ENCODE assay signal across 8 mouse cellular contexts in the genomic region with DNA sequence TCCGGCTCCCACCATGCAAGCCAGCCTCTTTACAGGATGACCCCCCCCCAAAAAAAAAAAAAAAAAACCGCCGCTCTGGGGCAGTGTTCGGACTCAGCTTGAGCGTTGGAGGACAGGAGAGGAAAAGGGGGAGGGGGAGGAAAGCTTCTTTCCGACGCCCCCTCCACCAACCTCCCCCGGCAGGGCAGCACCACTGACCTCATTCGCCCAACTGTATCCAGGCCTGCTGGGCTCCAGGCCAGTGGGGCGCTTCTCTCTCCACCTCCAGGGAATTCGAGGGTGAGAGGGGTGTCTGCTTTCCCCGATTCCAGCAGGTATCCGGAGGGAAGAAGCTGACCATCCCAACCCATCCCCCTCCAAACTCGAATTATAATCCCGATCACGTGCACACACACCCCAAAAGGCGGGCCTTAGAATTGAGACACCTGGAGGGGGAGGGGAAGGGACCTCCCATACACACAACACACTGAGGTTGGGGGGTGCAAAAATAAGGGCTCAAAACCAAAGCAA. TPM values are rescaled to one million over a fixed set of nuclear protein-coding genes. Genes with fewer than 3 reads are reported as not detected.
DNase-seq lines count a peak whose midpoint lies in the region; ATAC-seq and TF ChIP-seq lines count a peak whose summit lies in the region.

No protein-coding gene starts in this region.

- under 1% methylated on average over 16 of the region's 17 CpGs for WGBS in forebrain, embryonic 10.5 days
- WGBS in hindbrain, embryonic 16.5 days, result 0% methylated on average over 16 of the region's 17 CpGs
- WGBS in limb, embryonic 15.5 days, result under 1% methylated on average over 17 of the region's 17 CpGs
- under 1% methylated on average over 17 of the region's 17 CpGs for WGBS in midbrain, embryonic 14.5 days

- H3K4me3 ChIP-seq in forebrain, embryonic 10.5 days, result peak overlapping the region; percentile 86
- peak overlapping the region; percentile 79 for H3K4me3 ChIP-seq in hindbrain, embryonic 16.5 days (ENCODE audit: low read length)
- H3K4me3 ChIP-seq in limb, embryonic 15.5 days, result peak overlapping the region; percentile 74
- H3K4me3 ChIP-seq in midbrain, embryonic 14.5 days (replicated peaks; ENCODE audit: low read depth, low read length), result peak overlapping the region; percentile 71

- TF ChIP-seq CTCF in brain, embryonic 14.5 days (IDR thresholded peaks at IDR 0.05; ENCODE audit: borderline replicate concordance, extremely low read depth, insufficient read depth, insufficient read length), result no peak

- H3K9ac ChIP-seq in hindbrain, embryonic 16.5 days (ENCODE audit: low read depth, low read length), result peak overlapping the region; percentile 96
- peak overlapping the region; percentile 77 for H3K9ac ChIP-seq in limb, embryonic 15.5 days
- peak overlapping the region; percentile 86 for H3K9ac ChIP-seq in midbrain, embryonic 14.5 days (replicated peaks; ENCODE audit: low read length)

- peak; percentile 70 for ATAC-seq in hindbrain, embryonic 16.5 days
- peak; percentile 49 for ATAC-seq in limb, embryonic 15.5 days (ENCODE audit: insufficient number of reproducible peaks, low FRiP score, low TSS enrichment, low read depth)
- peak; percentile 77 for ATAC-seq in midbrain, embryonic 14.5 days (ENCODE audit: low FRiP score, low TSS enrichment)

- no peaks in the 10 kb centered on the region for H3K27me3 ChIP-seq in forebrain, embryonic 10.5 days (ENCODE audit: poor library complexity, severe bottlenecking)
- no peaks in the 10 kb centered on the region for H3K27me3 ChIP-seq in hindbrain, embryonic 16.5 days (replicated peaks; ENCODE audit: control insufficient read depth, insufficient read depth, low read length)
- H3K27me3 ChIP-seq in limb, embryonic 15.5 days, result no peaks in the 10 kb centered on the region
- no peaks in the 10 kb centered on the region for H3K27me3 ChIP-seq in midbrain, embryonic 14.5 days (ENCODE audit: control insufficient read depth, insufficient read depth, low read length)

- H3K36me3 ChIP-seq in forebrain, embryonic 10.5 days (replicated peaks), result peaks cover 34% of the 10 kb centered on the region
- H3K36me3 ChIP-seq in hindbrain, embryonic 16.5 days (ENCODE audit: control insufficient read depth, insufficient read depth, low read length), result no peaks in the 10 kb centered on the region
- peaks cover 11% of the 10 kb centered on the region for H3K36me3 ChIP-seq in limb, embryonic 15.5 days
- H3K36me3 ChIP-seq in midbrain, embryonic 14.5 days (ENCODE audit: control insufficient read depth, insufficient read depth, low read length), result no peaks in the 10 kb centered on the region

- H3K4me1 ChIP-seq in forebrain, embryonic 10.5 days, result peaks cover 31% of the 10 kb centered on the region
- H3K4me1 ChIP-seq in hindbrain, embryonic 16.5 days (ENCODE audit: control insufficient read depth, insufficient read depth, low read depth, low read length), result peaks cover 23% of the 10 kb centered on the region
- H3K4me1 ChIP-seq in limb, embryonic 15.5 days, result peaks cover 27% of the 10 kb centered on the region
- peaks cover 17% of the 10 kb centered on the region for H3K4me1 ChIP-seq in midbrain, embryonic 14.5 days (ENCODE audit: control insufficient read depth, insufficient read depth, low read length)

- DNase-seq in gastrocnemius, postnatal 10 days, result peak; percentile 53
- DNase-seq in gastrocnemius, postnatal 25 days, result no peak
- DNase-seq in brain, embryonic 14.5 days (ENCODE audit: low read depth), result peak; percentile 85
- peak; percentile 68 for DNase-seq in forebrain, embryonic 10.5 days (ENCODE audit: extremely low spot score, low spot score)
- DNase-seq in midbrain, embryonic 14.5 days, result peak; percentile 86
- DNase-seq in thymus, adult 18-20 months, result peak; percentile 33 to 69

- TF ChIP-seq POLR2A in brain, embryonic 14.5 days (IDR thresholded peaks at IDR 0.05; ENCODE audit: borderline replicate concordance, extremely low read depth, insufficient read depth, insufficient read length, poor library complexity, severe bottlenecking), result no peak

- peak overlapping the region; percentile 98 for H3K27ac ChIP-seq in forebrain, embryonic 10.5 days
- H3K27ac ChIP-seq in hindbrain, embryonic 16.5 days (ENCODE audit: low read depth, low read length), result peak overlapping the region; percentile 93
- peak overlapping the region; percentile 94 for H3K27ac ChIP-seq in limb, embryonic 15.5 days
- peak overlapping the region; percentile 94 for H3K27ac ChIP-seq in midbrain, embryonic 14.5 days (replicated peaks; ENCODE audit: low read depth, low read length)

- peaks cover 17% of the 10 kb centered on the region for H3K9me3 ChIP-seq in forebrain, embryonic 10.5 days
- no peaks in the 10 kb centered on the region for H3K9me3 ChIP-seq in hindbrain, embryonic 16.5 days (ENCODE audit: control insufficient read depth, low read length)
- H3K9me3 ChIP-seq in limb, embryonic 15.5 days, result no peaks in the 10 kb centered on the region
- H3K9me3 ChIP-seq in midbrain, embryonic 14.5 days (ENCODE audit: control insufficient read depth, low read length), result no peaks in the 10 kb centered on the region

- peak overlapping the region; percentile 96 for H3K4me2 ChIP-seq in hindbrain, embryonic 16.5 days (ENCODE audit: low read length)
- peak overlapping the region; percentile 81 for H3K4me2 ChIP-seq in limb, embryonic 15.5 days
- peak overlapping the region; percentile 86 for H3K4me2 ChIP-seq in midbrain, embryonic 14.5 days (ENCODE audit: low read length)

RNA-seq across cellular contexts. Expression of gene Gtf2ird1, which starts 0.5 kb away (rescaled TPM):
- total RNA-seq in gastrocnemius, postnatal 10 days (2021), result 10 to 100 TPM; 19.9 to 29.2 TPM
- 1 to 10 TPM; 9.6 to 9.9 TPM for total RNA-seq in gastrocnemius, postnatal 25 days (2021)
- 78.1 and 80.5 TPM in 2 replicates for polyA plus RNA-seq in brain, embryonic 14.5 days (2012; rRNA removed)
- polyA plus RNA-seq in forebrain, embryonic 10.5 days (2016; fragmentation: Nextera tagmentation; extraction: Ambion mirVana), result 92.6 and 98.9 TPM in 2 replicates
- polyA plus RNA-seq in hindbrain, embryonic 16.5 days (2015; fragmentation: Nextera tagmentation; extraction: Ambion mirVana), result 49.3 and 67.3 TPM in 2 replicates
- 93.5 and 102 TPM in 2 replicates for polyA plus RNA-seq in limb, embryonic 15.5 days (2015; fragmentation: Nextera tagmentation; extraction: Ambion mirVana)
- polyA plus RNA-seq in midbrain, embryonic 14.5 days (2014; fragmentation: Nextera tagmentation; extraction: Ambion mirVana), result 75.1 and 75.5 TPM in 2 replicates
